Comparison of ENCODE assay signal across 17 mouse cellular contexts in the genomic region with DNA sequence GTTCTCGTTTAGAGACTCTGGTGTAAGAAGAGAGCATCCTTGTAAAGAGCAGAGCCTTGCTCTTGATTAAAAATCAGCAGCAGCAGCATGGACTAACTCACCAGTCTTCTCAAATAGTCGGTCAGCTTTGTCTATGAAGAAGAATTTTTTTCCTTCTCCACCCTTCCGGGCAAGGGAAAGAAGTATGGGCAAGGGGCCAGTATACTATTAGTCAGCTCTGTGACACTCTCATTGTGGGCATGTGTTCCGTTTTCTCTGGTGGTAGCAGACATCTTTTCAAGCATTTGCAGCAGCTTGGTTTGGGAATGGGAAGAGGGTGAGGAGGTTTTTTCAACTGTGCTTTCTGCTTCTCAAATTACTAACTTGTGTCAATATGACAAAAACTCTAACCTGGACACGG.
DNase-seq lines count a peak whose midpoint lies in the region; ATAC-seq and TF ChIP-seq lines count a peak whose summit lies in the region.
"Had no signal": no experiment of that assay in that cellular context is flagged by ENCODE, and none has a peak within 500 bp of the region (broad histone marks: within the 10 kb centered on the region; RNA-seq: fewer than 3 reads in every experiment).

No protein-coding gene starts in this region.

- no peak overlapping the region for H3K4me3 ChIP-seq in intestine, postnatal 0 days (ENCODE audit: low read depth, low read length)
- H3K4me3 ChIP-seq in hindbrain, embryonic 14.5 days (replicated peaks; ENCODE audit: low read length), result no peak overlapping the region
- H3K4me3 ChIP-seq: embryonic facial prominence, embryonic 12.5 days; forebrain, embryonic 15.5 days; megakaryocyte, embryonic 14.5 days had no signal

- no peaks in the 10 kb centered on the region for H3K4me1 ChIP-seq in intestine, postnatal 0 days (replicated peaks; ENCODE audit: control insufficient read depth, insufficient read depth, low read length)
- no peaks in the 10 kb centered on the region for H3K4me1 ChIP-seq in hindbrain, embryonic 14.5 days (replicated peaks; ENCODE audit: control insufficient read depth, insufficient read depth, low read length)
- H3K4me1 ChIP-seq: embryonic facial prominence, embryonic 12.5 days; forebrain, embryonic 15.5 days had no signal

- ATAC-seq in intestine, postnatal 0 days, result no peak
- ATAC-seq in hindbrain, embryonic 14.5 days (ENCODE audit: low FRiP score), result no peak
- ATAC-seq: forebrain, embryonic 15.5 days had no signal

- peak; percentile 3 to 18 for DNase-seq in heart, adult 9 months (ENCODE audit: low spot score in 2 of 2)
- DNase-seq in heart, postnatal 14 days, result no peak
- DNase-seq in 3T3-L1 (ENCODE audit: low read depth, low spot score) (peak; percentile 86), adipocyte (ENCODE audit: low spot score) (peak; percentile 48)
- peak; percentile 51 for DNase-seq in lung, postnatal 10 days
- no peak for DNase-seq in T-cell, adult 2 months (ENCODE audit: low spot score)
- no peak for DNase-seq in hindbrain, embryonic 14.5 days (ENCODE audit: low spot score)
- DNase-seq: cerebellum, adult 9-10 months; gastrocnemius, postnatal 36 days; kidney, postnatal 25 days; liver had no signal

- intact Hi-C loops in heart, postnatal 14 days (cut with DNase I), result no loop called here

- 55% methylated on average over 5 of the region's 5 CpGs for whole genome bisulfite sequencing in intestine, postnatal 0 days
- WGBS in hindbrain, embryonic 14.5 days, result 74% methylated on average over 5 of the region's 5 CpGs

- H3K27me3 ChIP-seq in intestine, postnatal 0 days (replicated peaks; ENCODE audit: control insufficient read depth, insufficient read depth, low read length), result no peaks in the 10 kb centered on the region
- no peaks in the 10 kb centered on the region for H3K27me3 ChIP-seq in hindbrain, embryonic 14.5 days (ENCODE audit: control insufficient read depth, insufficient read depth, low read length)
- H3K27me3 ChIP-seq: CH12.LX; embryonic facial prominence, embryonic 12.5 days; forebrain, embryonic 15.5 days; megakaryocyte, embryonic 14.5 days had no signal

- no peak overlapping the region for H3K9ac ChIP-seq in intestine, postnatal 0 days (ENCODE audit: low read depth, low read length)
- no peak overlapping the region for H3K9ac ChIP-seq in hindbrain, embryonic 14.5 days
- H3K9ac ChIP-seq: embryonic facial prominence, embryonic 12.5 days; forebrain, embryonic 15.5 days had no signal

- TF ChIP-seq CTCF in intestine, postnatal 0 days (IDR thresholded peaks at IDR 0.05; ENCODE audit: low read depth), result no peak

- H3K9me3 ChIP-seq in intestine, postnatal 0 days (ENCODE audit: control insufficient read depth), result no peaks in the 10 kb centered on the region
- no peaks in the 10 kb centered on the region for H3K9me3 ChIP-seq in hindbrain, embryonic 14.5 days (ENCODE audit: control insufficient read depth, low read length)
- H3K9me3 ChIP-seq: embryonic facial prominence, embryonic 12.5 days; forebrain, embryonic 15.5 days; megakaryocyte, embryonic 14.5 days had no signal

- H3K27ac ChIP-seq in intestine, postnatal 0 days (ENCODE audit: low read depth, low read length), result no peak overlapping the region
- H3K27ac ChIP-seq in hindbrain, embryonic 14.5 days, result no peak overlapping the region
- H3K27ac ChIP-seq: embryonic facial prominence, embryonic 12.5 days; forebrain, embryonic 15.5 days; stomach, postnatal 0 days had no signal

- no peaks in the 10 kb centered on the region for H3K36me3 ChIP-seq in intestine, postnatal 0 days (ENCODE audit: control insufficient read depth, insufficient read depth)
- no peaks in the 10 kb centered on the region for H3K36me3 ChIP-seq in hindbrain, embryonic 14.5 days (replicated peaks; ENCODE audit: control insufficient read depth, insufficient read depth)
- H3K36me3 ChIP-seq: embryonic facial prominence, embryonic 12.5 days; forebrain, embryonic 15.5 days had no signal

- H3K4me2 ChIP-seq in intestine, postnatal 0 days (replicated peaks; ENCODE audit: low read depth), result no peak overlapping the region
- H3K4me2 ChIP-seq in hindbrain, embryonic 14.5 days (replicated peaks), result no peak overlapping the region
- H3K4me2 ChIP-seq: embryonic facial prominence, embryonic 12.5 days; forebrain, embryonic 15.5 days had no signal

Comparison
In these comparisons a context has a peak if more than half of its experiments do, and no peak if none do; other contexts are left out.
1. DNase-seq: peak in heart, adult 9 months (2 of 2), 3T3-L1 (single experiment), adipocyte (single experiment) and lung, postnatal 10 days (single experiment); none in heart, postnatal 14 days (0 of 2), T-cell, adult 2 months (single experiment) and hindbrain, embryonic 14.5 days (single experiment).